Mouse (Mus musculus) cortical plate, adult 2 months (tissue): ENCODE data around the gene Maml3.

Experiments
- CTCF ChIP-seq: fragments of 200-500 bp; IDR thresholded peaks from 2 replicates; pipeline ENCODE4 v1.5.1; 2011; ENCODE audit warnings: mild to moderate bottlenecking, control low read depth, low read length; ENCODE audit not compliant: insufficient read depth; ENCODE audit errors: extremely low read depth
- POLR2A ChIP-seq: fragments of 200-500 bp; IDR thresholded peaks from 2 replicates; pipeline ENCODE4 v1.6.1; 2011; ENCODE audit warnings: mild to moderate bottlenecking, low read length, control low read depth; ENCODE audit not compliant: insufficient read depth; ENCODE audit errors: extremely low read depth

- TF ChIP-seq POLR2A, result no peak
- TF ChIP-seq CTCF, result no peak
Observed at GRCm38 (mm10) chr3:51916902-51917301, 188.0 kb downstream of the Maml3 start.
